Mouse (Mus musculus) kidney, embryonic 16.5 days (tissue): ENCODE measurements around the gene Shmt2. TPM values are rescaled to one million over a fixed set of nuclear protein-coding genes. Genes with fewer than 3 reads are reported as not detected.

Experiments
- ATAC-seq: fragments of 200-750 bp; cut with Nextera tagmentation; 2 replicates; pipeline ENCODE4 v1.8.0; 2017; ENCODE audit warnings: moderate TSS enrichment; ENCODE audit not compliant: low FRiP score, low TSS enrichment
- H3K27ac ChIP-seq: fragments of 300-500 bp; sonication (generic); 2 replicates; pipeline ENCODE4 v1.5.1; 2014; ENCODE audit warnings: low read length
- H3K27me3 ChIP-seq: fragments of 300-500 bp; sonication (generic); 2 replicates; pipeline ENCODE4 v1.6.1; 2014; ENCODE audit warnings: low read length, control low read depth, mixed read lengths; ENCODE audit not compliant: insufficient read depth
- H3K36me3 ChIP-seq: fragments of 300-500 bp; sonication (generic); 2 replicates; pipeline ENCODE4 v1.6.1; 2014; ENCODE audit warnings: low read length, control low read depth, mixed read lengths; ENCODE audit not compliant: insufficient read depth
- H3K4me1 ChIP-seq: fragments of 300-500 bp; sonication (generic); 2 replicates; pipeline ENCODE4 v1.6.1; 2014; ENCODE audit warnings: low read length, control low read depth, mixed read lengths; ENCODE audit not compliant: insufficient read depth
- H3K4me2 ChIP-seq: fragments of 300-500 bp; sonication (generic); replicated peaks from 2 replicates; pipeline ENCODE4 v1.6.1; 2014; ENCODE audit warnings: low read depth, low read length
- H3K4me3 ChIP-seq: fragments of 300-500 bp; sonication (generic); 2 replicates; pipeline ENCODE4 v1.5.1; 2014; ENCODE audit warnings: mild to moderate bottlenecking, low read length
- H3K9ac ChIP-seq: fragments of 300-500 bp; sonication (generic); replicated peaks from 2 replicates; pipeline ENCODE4 v1.6.1; 2014; ENCODE audit warnings: low read length
- H3K9me3 ChIP-seq: fragments of 300-500 bp; sonication (generic); 2 replicates; pipeline ENCODE4 v1.6.1; 2016; ENCODE audit warnings: low read length, control low read depth
- WGBS: fragments of 180-500 bp; shearing (Covaris S2); extraction: QIAGEN DNeasy Blood & Tissue Kit; methylation state at CpG from one replicate; pipeline ENCODE4 v1.1.7; 2014; 5-methylcytosine and 5-hydroxymethylcytosine counted together
- polyA plus RNA-seq: library from polyadenylated mRNA; unstranded; fragments of >200 nt; fragmentation: Nextera tagmentation; extraction: Ambion mirVana; gene quantifications from 2 replicates; pipeline ENCODE4 v1.2.1, GENCODE M21; 2015

Shmt2 gene
- polyA plus RNA-seq, 1 experiment from 2014 or later = 123 TPM

DNA sequence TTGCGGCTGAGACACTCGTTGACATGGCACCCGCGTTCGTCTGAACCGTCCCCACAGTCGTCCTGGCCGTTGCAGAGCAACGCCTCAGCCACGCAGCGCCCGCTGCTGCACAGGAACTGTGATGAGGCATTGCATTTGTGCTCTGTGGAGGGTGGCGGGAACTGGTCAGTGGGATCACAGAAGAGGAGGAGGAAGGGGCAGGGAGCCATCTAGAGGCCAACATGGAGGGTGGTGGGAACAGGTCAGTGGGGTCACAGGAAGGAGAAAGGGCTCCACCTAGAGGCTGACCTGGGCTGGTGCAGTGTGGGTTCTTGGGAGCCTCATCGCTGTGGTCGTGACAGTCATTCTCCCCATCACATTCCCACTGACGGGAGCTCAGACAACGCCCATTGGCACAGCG is 33.5 kb upstream of the Shmt2 start:
- no peak overlapping the region for H3K9ac ChIP-seq
- no peaks in the 10 kb centered on the region for H3K4me1 ChIP-seq
- no peak overlapping the region for H3K27ac ChIP-seq
- H3K4me2 ChIP-seq = no peak overlapping the region
- 65% methylated on average over 18 of the region's 18 CpGs for WGBS
- H3K9me3 ChIP-seq = no peaks in the 10 kb centered on the region
- no peak overlapping the region for H3K4me3 ChIP-seq
- H3K36me3 ChIP-seq = peaks cover 74% of the 10 kb centered on the region
- H3K27me3 ChIP-seq = no peaks in the 10 kb centered on the region
- no peak for ATAC-seq

GRCm38 (mm10) chr10:127549892-127550291 is 27.6 kb upstream of the Shmt2 start:
- no peak for ATAC-seq
- no peaks in the 10 kb centered on the region for H3K27me3 ChIP-seq
- no peak overlapping the region for H3K27ac ChIP-seq
- no peaks in the 10 kb centered on the region for H3K4me1 ChIP-seq
- H3K9ac ChIP-seq = no peak overlapping the region
- no peaks in the 10 kb centered on the region for H3K9me3 ChIP-seq
- peaks cover 44% of the 10 kb centered on the region for H3K36me3 ChIP-seq
- no peak overlapping the region for H3K4me2 ChIP-seq
- 76% methylated on average over 17 of the region's 17 CpGs for WGBS
- no peak overlapping the region for H3K4me3 ChIP-seq

DNA sequence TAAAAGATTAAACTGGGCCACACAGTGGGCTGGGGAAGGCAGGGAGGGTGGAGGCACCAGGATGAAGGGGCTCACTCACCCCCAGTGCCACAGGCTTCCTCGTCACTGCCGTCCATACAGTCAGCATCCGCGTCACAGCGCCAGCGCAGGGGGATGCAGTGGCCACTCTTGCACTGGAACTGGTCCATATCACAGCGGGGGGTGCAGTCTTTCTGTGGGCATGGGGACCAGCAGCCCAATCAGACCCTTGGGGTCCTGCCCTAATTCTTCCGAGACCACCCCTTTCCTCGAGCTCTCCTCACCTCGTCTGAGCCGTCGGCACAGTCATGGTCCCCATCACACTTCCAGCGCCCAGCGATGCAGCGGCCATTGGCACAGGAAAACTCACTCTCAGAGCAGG is 26.0 kb upstream of the Shmt2 start:
- no peak for ATAC-seq
- H3K9ac ChIP-seq = no peak overlapping the region
- H3K4me3 ChIP-seq = no peak overlapping the region
- peaks cover 34% of the 10 kb centered on the region for H3K36me3 ChIP-seq
- 96% methylated on average over 15 of the region's 15 CpGs for WGBS
- no peak overlapping the region for H3K4me2 ChIP-seq
- H3K4me1 ChIP-seq = no peaks in the 10 kb centered on the region
- H3K27ac ChIP-seq = no peak overlapping the region
- H3K27me3 ChIP-seq = no peaks in the 10 kb centered on the region
- no peaks in the 10 kb centered on the region for H3K9me3 ChIP-seq

- no peak overlapping the region for H3K9ac ChIP-seq
- H3K4me2 ChIP-seq = no peak overlapping the region
- WGBS = 90% methylated on average over 7 of the region's 7 CpGs
- no peak overlapping the region for H3K27ac ChIP-seq
- H3K9me3 ChIP-seq = no peaks in the 10 kb centered on the region
- ATAC-seq = no peak
- no peak overlapping the region for H3K4me3 ChIP-seq
- H3K27me3 ChIP-seq = no peaks in the 10 kb centered on the region
- no peaks in the 10 kb centered on the region for H3K4me1 ChIP-seq
- peaks cover 28% of the 10 kb centered on the region; the same call in 1 of the 2 replicates for H3K36me3 ChIP-seq
These were observed 24.3 kb upstream of the Shmt2 start for GRCm38 (mm10) chr10:127546505-127546904.

DNA sequence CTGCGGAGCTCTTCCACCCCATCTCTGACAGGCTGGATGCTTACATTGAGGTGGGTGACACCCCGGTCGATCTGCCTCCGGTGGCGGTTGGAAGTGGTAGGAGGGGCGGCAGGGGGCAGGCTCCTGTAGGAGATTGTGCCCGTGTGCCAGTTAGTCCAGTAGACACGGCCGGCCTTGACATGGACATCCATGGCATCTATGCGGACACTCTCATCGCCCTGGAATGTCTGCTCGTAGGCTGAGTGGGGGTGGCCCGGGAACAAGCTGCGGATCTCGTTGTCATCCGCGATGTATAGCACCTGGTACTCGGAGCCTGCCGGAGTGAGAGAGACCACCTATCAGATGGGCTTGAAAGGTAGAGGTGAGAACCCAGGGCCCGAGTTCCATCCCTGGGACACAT is 22.1 kb upstream of the Shmt2 start:
- H3K4me3 ChIP-seq = no peak overlapping the region
- no peak overlapping the region for H3K27ac ChIP-seq
- no peaks in the 10 kb centered on the region for H3K27me3 ChIP-seq
- ATAC-seq = no peak
- no peak overlapping the region for H3K4me2 ChIP-seq
- no peaks in the 10 kb centered on the region for H3K4me1 ChIP-seq
- H3K9me3 ChIP-seq = no peaks in the 10 kb centered on the region
- H3K36me3 ChIP-seq = peaks cover 30% of the 10 kb centered on the region; the same call in 1 of the 2 replicates
- H3K9ac ChIP-seq = no peak overlapping the region
- 89% methylated on average over 20 of the region's 20 CpGs for WGBS

- H3K9me3 ChIP-seq = no peaks in the 10 kb centered on the region
- peaks cover 30% of the 10 kb centered on the region; the same call in 1 of the 2 replicates for H3K36me3 ChIP-seq
- no peak overlapping the region for H3K4me3 ChIP-seq
- H3K27me3 ChIP-seq = no peaks in the 10 kb centered on the region
- no peak for ATAC-seq
- H3K4me1 ChIP-seq = no peaks in the 10 kb centered on the region
- no peak overlapping the region for H3K27ac ChIP-seq
- no peak overlapping the region for H3K9ac ChIP-seq
- 64% methylated on average over 3 of the region's 3 CpGs for WGBS
- H3K4me2 ChIP-seq = no peak overlapping the region
These were observed 21.7 kb upstream of the Shmt2 start for GRCm38 (mm10) chr10:127543916-127544315.

- ATAC-seq = no peak
- H3K9ac ChIP-seq = no peak overlapping the region
- H3K4me2 ChIP-seq = no peak overlapping the region
- no peak overlapping the region for H3K4me3 ChIP-seq
- H3K36me3 ChIP-seq = peaks cover 26% of the 10 kb centered on the region; the same call in 1 of the 2 replicates
- H3K27me3 ChIP-seq = no peaks in the 10 kb centered on the region
- H3K4me1 ChIP-seq = no peaks in the 10 kb centered on the region
- no peak overlapping the region for H3K27ac ChIP-seq
- no peaks in the 10 kb centered on the region for H3K9me3 ChIP-seq
- 46% methylated on average over 6 of the region's 6 CpGs for WGBS
These were observed 20.5 kb upstream of the Shmt2 start for GRCm38 (mm10) chr10:127542720-127543119.

DNA sequence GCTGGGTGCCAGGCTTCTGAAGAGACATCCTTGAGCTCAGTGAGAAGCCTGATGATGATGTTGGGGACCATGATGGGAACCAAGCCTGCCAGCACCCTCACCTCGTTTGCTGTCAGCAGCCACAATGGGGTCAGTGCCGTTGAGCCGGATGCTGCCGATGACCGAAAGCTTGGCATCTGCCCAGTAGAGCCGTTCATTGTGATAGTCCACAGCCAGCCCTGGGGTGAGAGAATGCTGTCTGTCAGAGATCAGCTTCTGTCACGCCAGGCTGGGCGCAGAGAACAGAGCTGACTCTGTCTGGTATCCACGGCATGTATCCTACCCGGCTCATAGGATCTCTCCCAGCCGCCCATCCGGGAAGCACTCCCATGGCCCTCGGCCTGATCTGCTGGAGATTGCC is 19.8 kb upstream of the Shmt2 start:
- no peak overlapping the region for H3K9ac ChIP-seq
- H3K27me3 ChIP-seq = peaks cover 1% of the 10 kb centered on the region; the same call in 1 of the 2 replicates
- no peak overlapping the region for H3K4me3 ChIP-seq
- 63% methylated on average over 13 of the region's 13 CpGs for WGBS
- H3K4me2 ChIP-seq = no peak overlapping the region
- ATAC-seq = peak; percentile 41
- no peaks in the 10 kb centered on the region for H3K4me1 ChIP-seq
- H3K27ac ChIP-seq = no peak overlapping the region
- no peaks in the 10 kb centered on the region for H3K9me3 ChIP-seq
- peaks cover 26% of the 10 kb centered on the region; the same call in 1 of the 2 replicates for H3K36me3 ChIP-seq

- 95% methylated on average over 8 of the region's 8 CpGs for WGBS
- Histone ChIP-seq H3K27me3 (peaks cover 5% of the 10 kb centered on the region), H3K4me2 (no peak overlapping the region), H3K9ac (no peak overlapping the region), H3K9me3 (no peaks in the 10 kb centered on the region), H3K27ac (no peak overlapping the region), H3K4me1 (no peaks in the 10 kb centered on the region), H3K4me3 (no peak overlapping the region), H3K36me3 (peaks cover 26% of the 10 kb centered on the region; the same call in 1 of the 2 replicates)
- ATAC-seq = no peak
These were observed 19.3 kb upstream of the Shmt2 start for GRCm38 (mm10) chr10:127541510-127541909.

- no peak overlapping the region for H3K9ac ChIP-seq
- peaks cover 17% of the 10 kb centered on the region for H3K4me1 ChIP-seq
- 25% methylated on average over 7 of the region's 7 CpGs for WGBS
- no peaks in the 10 kb centered on the region for H3K9me3 ChIP-seq
- H3K4me2 ChIP-seq = no peak overlapping the region
- no peak overlapping the region for H3K4me3 ChIP-seq
- ATAC-seq = no peak
- H3K27me3 ChIP-seq = peaks cover 40% of the 10 kb centered on the region
- no peak overlapping the region for H3K27ac ChIP-seq
- H3K36me3 ChIP-seq = peaks cover 10% of the 10 kb centered on the region; the same call in 1 of the 2 replicates
These were observed 15.8 kb upstream of the Shmt2 start for GRCm38 (mm10) chr10:127537854-127538583.
